Mouse (Mus musculus) megakaryocyte progenitor cell, adult 5-6 weeks (primary cell): ENCODE results near the gene Otp. TPM values are rescaled to one million over a fixed set of nuclear protein-coding genes. Genes with fewer than 3 reads are reported as not detected.
A peak's percentile ranks its signal among the peaks of the same experiment; 100 is the strongest.

Source experiments
- ATAC-seq: replicated peaks from 2 replicates; pipeline ENCODE4 v1.8.0; 2016; ENCODE audit warnings: mild to moderate bottlenecking, moderate TSS enrichment, inconsistent platforms; ENCODE audit not compliant: poor library complexity
- total RNA-seq, 2 experiments: library from RNA; stranded (forward) in 1 of 2; stranded (reverse) in 1 of 2; fragments of 157-497, 149-512 nt in 1 of 2; fragments of 200-1000 nt in 1 of 2; gene quantifications; 2 replicates each; pipeline versions ENCODE4 v1.2.3 to v1.2.4; 2015 to 2017

Gene Otp
- not detected in 2 replicates for total RNA-seq (2015)
- not detected in 2 replicates for total RNA-seq (2017)

DNA sequence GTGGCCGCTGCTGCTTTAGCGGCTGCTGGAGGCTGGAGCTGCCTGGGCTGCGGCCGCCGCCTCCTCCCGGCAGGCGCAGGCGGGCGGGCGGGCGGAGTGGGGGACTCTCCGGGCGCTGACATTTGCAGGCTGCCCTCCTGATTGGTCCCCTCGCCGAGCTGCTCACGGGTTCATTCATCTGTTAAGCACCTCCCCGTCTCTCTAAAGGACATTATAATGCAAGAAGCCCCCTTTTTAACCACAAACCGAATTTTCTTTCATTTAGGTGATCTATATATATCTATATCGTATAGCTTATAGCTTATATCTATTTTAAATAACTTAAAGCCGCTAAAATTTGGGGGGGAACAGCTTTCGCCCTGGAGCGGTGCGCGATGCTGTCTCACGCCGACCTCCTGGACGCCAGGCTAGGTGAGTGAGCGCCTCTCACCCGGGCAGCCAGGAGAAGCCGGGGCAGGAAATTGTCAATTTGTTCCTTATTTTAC, at the start of gene Otp:
Otp (plus strand) TSS at position 207 of the 485 bp plus-strand sequence.
- ATAC-seq, result no peak

DNA sequence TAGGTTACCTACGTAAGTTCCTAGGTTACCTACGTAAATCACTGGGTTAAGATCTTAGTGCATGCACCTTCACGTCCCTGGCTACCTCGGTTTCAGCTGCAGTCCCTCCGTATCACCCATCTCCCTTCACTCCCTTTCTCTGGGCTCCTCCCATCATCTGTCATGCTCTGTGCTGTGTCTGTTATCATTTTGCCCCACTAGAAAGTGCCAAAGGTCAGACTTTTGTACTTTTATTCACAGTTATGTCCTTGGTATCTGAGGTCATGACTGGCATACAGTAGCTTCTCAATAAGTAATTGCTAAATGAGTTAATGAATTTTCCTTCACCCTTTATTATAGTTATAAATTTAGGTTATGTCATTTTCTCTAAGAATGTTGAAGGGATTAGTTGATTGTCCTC, 49.0 kb upstream of the Otp start:
- ATAC-seq, result no peak

DNA sequence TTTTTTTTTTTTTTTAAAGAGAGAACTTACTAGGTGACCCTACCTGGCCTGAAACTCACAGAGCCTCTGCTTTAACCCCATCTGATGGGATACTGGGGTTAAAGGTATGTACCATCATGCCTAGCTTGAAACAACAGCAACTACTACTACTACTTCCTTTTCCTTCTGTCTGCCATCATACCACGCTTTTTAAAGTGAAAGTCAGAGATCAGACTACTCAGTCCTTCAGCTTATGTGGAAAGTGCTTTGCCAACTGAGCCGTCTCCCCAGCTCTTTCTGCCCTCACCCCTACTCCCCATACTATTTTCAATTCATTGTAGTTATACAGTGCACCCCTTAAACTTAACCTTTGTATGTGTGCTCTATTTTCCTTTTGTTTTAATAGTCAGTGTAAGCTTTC, 48.4 kb upstream of the Otp start:
- ATAC-seq, result no peak

DNA sequence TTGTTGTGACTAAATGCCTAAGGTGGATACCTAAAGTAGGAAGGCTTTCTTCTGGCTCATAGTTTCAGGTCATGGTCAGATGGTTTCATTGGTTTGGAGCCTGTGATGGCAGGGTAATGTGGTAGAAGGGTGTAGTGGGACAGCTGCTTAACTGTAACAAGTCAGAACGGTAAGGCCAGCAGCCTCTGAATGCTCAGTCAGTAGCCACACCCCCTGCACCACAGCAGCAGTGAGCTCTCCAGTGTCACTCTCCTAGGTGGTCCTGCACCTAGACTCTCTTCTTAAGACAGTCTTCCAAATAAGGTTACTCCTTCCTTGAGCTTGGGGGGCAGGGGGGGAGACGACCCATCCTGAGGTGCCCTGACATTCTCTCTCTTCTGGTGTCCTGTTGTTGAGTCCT, 47.6 kb upstream of the Otp start:
- no peak for ATAC-seq

DNA sequence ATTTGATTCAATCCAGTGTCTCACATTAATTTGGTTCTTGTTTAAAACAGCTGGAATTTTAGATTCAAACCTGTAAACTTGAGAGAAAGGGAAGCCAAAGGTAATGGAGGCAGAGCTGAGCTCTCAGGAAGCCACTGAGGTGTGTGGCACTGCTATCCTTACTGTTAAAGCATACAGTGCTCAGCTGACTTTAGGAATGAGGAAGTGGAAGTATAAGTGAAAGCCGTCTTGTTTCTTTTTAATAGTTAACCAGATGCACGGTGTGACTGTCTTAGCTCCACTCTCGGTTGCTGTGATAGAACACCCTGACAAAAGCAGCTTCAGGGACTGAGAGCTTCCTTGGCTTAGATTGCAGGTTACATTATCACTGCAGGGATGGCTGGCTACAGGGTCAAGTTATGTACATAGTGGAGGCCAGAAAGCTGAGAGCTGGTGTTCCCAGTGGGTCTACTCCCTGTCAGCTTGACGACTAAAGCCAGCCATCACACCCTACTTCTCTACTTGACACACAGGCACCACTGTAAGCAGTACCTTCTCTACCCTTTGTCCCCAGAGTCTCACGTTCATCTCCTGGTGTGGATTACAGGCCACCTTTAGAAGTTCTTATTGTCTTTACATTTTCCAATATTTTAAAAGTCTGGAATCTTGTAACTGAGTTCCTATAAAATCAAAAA, 37.2 kb upstream of the Otp start:
- peak; percentile 55 for ATAC-seq

DNA sequence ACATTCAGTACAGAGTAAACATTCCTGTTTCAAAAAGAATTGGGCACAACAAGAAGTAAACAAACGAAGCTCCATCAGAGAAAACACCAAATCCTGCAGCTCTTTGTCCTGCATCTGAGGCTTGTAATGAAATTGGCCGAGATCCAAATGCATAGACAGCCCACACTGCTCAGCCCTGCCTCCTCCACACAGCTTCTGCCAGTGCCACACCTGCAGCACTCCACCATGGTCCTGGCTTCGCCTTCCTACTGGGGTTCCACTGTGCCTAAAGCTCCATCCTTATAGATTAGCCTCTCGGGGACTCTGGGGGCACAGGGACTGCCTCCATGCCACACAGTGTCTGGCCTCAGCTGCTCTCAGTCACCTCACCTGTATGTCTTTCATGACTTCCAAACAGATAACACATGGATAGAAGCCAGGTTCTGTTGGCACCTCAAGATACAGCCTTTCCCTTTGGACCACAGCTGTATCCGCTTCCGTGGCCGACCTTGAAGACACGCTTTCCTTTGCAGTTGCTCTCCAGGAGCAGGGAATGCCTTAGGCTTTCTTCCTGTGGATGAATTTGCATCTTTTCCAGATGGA, 36.6 kb upstream of the Otp start:
- ATAC-seq, result no peak

DNA sequence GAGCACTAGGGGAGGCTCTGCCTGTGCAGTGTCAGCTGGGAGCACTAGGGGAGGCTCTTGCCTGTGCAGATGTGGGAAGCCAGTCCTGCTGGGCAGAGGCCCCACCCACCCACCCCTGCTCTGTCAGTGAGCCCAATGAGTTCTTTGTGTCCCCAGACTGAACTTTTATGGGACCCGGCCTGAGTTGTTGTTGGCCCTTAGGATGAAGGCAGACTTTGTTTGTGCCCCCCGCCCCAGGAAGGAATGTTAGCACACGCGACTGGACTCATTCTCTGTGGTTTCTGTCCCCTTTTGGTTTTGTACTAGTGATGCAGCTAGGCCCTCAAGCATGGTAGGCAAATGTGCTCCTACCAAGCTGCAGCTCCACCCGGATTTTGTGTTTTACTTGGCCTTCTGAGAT, 32.2 kb upstream of the Otp start:
- ATAC-seq, result no peak

DNA sequence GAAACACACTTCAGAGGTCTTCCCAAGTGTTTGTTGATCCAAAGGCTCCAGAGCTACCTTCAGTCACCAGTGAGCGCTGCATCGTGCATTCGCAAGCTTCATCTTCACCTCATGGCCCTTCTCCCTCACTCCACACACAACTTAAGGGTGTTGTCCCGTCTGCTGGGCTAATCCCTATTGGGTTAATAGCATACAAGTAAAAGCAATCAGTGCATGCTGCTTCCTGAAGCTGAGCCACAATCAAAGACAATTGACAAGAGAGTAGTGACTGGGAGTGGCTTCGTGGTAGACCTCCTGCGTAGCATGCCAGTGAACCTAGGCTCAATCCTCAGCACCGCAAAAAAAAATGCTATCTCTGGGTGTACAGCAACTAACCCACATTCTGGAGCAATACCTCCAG, 27.5 kb upstream of the Otp start:
- ATAC-seq, result no peak

DNA sequence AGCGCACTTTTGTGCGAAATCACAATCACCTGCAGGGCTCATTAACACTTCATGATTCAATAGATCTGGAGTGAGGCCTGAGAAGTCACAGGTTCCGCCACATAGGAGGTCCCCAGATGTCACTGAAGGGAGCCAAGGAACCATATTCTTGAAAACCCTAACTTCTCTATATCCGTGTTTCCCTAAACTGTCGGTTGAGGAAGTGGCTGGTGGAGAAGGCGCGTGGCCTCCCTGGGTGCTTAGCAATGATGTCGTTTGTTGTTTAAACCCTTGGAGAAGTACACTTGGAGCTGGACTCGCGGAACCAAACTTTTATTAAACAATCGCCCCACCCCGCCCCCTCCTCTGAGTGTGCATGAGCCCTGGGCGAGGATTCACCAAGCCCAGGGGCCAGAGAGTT, 26.1 kb upstream of the Otp start:
- ATAC-seq, result peak; percentile 54

DNA sequence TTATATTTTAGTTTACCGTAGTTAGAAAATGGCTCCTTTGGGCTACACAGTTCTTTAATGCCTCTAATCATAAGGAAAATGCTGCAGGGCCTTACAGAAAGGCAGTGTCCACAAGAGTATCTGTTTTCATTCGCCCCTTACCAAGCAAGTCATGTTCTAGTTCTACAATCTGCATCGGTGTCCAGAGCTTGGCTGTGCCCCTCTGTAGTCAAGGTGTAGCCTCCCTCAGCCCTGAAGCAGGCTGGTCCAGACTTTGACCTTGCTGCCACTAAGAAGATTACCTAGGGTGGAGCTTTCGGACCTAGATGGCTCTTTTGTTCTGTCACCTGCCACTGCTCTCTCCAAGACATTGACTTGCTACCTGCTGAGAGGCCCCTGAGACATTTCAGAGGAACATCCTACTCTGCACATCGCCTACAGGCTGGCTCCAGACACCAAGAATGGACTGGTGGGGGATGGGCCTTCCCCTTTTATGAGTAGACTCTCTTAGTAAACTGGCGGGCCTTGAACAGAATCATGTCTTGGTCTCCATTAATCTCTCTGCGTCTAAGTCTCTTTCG, 17.3 kb upstream of the Otp start:
- no peak for ATAC-seq

DNA sequence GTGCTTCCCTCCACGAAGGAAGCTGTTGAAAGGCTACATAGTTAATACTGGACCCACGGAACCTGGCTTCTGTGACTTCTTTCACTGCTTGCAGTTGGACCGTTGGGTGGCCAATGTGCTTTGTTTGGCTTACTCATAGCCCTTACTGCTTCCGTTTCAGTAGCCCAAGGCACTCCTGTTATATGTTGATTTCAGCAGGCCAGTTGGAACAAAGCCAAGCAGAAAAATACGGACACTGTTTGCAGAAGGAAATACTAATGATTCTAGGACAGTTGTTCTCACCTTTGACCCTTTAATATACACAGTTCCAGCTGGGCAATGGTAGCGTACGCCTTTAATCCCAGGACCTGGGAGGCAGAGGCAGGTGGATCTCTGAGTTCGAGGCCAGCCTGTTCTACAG, 16.1 kb upstream of the Otp start:
- no peak for ATAC-seq

DNA sequence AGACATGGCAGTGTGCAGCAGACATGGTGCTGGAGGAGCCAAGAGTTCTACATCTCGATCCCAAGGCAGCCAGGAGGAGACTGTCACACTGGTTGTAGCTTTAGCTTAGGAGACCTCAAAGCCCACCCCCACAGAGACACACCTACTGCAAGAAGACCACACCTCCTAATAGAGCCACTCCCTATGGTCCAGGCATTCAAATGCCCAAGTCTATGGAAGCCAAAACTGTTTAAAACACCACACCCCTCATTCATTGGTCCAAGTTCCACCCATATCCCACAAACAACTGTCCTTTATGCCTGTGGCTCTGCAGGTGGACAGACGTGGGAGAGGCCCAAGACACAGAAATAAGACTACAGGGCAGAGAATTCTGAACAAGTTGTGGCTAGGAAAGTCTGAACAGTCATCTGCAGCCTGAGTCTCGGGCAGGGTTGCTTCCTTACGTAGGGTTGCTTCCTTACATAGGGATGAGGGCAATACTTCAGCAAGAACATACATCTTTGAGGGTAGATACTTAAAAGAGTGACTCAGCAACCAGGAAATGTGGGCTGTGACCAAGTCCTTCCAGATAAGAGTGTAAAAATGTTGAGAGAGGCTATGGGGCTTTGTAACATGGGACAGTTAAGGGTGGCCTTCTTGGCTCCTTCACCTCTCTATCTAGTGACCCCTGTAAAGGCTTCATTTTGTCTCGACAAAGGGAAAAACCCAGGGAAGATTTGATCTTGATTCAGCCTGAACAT, 12.7 kb upstream of the Otp start:
- ATAC-seq, result no peak

DNA sequence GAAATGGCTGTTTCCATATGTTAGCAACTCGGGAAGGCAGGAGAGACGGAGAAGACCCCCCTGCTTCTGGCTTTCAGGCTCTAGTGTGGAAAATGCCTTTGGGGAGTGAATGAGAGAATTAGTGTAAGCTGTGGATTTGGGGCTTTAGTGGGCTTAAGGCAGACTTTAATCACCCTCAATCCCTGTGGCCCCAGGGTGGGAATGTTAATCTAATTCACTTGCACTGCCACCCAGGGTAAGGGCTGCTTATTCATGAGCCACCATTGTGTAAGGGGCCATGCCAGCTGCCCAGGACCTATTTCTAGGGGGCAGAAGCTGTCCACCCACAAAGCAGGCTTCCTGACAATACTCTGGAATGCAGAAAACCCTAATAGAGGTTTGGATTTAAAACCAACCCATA, 8.5 kb upstream of the Otp start:
- ATAC-seq, result no peak

DNA sequence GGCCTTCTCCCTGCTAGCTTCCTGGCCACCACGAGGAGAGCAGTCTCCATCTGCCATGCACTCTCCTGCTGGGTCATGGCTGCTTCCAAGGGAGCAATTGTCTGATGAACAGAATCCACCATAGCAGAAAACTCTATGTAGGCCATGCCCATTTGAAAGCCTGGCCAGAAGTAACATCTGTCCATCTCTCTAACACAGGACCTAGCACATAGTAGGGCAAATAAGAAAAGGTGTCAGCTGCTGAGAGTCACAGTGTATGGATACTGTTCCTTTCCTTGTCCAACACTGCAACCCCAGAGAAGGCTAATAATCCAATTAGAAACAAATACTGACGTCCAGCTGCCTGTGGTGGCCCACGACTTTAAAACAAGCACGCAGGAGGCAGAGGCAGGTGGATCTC, 7.6 kb upstream of the Otp start:
- no peak for ATAC-seq

DNA sequence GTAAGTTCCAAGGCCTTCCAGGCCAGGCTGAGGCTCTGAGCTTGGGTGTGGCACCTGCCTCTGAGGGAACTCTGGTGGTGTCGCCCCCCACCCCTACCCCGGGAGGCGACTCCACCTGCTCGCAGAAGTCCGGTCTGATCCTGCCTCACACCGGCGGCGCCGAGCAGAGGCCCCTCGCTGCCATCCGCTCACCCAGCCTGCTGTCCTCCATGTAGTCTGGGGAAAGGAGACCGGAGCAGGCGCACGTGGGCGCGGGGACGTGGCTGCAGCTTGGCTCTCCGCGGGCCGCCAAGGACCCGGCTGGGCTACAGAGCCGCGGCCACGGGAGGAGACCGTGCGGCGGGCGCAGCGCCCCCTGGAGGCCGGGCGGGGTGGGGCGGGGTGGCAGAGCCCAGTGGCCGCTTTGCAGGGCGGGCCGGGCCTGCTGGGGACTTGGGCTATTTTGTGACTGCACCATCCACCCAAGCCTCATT, 6.9 kb upstream of the Otp start:
- peak; percentile 88 for ATAC-seq

DNA sequence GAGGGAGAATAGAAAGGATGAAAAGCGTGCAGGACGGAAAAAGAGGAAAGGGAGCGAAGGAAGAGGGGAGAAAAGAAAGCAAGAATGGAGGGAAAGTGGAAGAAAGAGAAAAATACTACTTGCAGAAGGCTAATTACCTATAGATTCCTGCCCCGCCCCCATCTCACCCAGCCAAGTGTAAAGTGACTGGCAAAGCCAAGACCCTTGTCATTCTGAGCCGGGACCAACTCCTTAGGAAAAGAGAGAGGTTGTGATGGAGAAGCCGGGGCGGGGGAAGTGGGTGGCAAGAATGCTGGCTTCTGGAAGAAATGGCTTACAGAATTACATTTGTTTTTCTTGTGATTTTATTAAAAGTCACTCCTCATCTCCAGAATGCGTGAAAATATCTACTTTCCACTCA, 5.9 kb upstream of the Otp start:
- ATAC-seq, result no peak

DNA sequence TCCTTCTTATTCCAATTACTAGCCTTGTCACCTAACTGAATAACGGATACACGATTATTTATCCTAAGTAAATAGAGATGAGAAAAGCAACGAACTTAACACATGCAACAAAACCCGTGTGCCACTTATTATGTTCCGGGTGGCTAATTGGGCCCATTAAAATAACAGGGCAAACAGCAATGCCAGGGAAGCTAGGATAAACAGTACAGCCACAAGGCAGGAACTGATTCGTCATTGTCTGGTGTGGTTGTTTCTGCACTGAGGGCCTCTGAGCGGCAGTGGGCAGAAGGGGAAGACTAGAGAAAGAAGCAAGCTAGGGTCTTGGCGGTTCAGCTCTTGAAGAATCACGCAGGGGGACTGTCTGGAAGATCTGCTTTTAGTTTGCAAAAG, 5.3 kb upstream of the Otp start:
- no peak for ATAC-seq

DNA sequence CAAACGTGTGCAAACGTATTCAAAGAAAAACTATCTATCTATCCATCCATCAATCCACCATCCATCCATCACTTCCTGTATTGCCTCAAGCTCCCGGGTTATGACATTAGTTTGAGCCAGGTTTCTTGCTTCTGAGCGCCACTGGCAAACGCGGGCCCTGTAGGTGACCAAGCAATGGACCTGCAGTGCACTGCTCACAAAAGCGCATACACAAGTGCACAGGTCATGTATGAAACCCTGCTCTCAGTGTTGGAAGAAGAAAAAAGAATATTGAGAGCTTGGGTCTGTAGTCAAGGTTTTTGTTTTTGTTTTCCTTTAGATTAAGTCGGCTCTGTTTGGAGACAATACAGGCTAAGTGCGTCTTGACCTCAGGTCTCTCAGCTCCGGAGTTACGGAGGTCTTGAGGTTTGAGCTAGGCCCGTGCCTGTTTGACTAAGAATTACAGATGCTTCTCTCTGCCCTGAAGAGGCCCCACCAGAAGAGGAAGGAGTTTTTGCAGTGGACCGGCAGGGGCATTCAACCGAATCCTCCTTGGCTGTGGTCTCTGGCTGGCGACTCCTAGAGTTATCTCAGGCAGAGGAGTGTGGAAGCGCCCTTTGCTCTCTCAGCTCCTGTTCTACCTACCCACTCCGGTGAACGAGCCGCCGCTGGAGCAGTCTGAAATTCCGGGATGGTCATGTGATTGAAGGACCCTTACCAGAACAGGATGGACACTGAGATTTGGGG, 4.8 kb upstream of the Otp start:
- no peak for ATAC-seq

DNA sequence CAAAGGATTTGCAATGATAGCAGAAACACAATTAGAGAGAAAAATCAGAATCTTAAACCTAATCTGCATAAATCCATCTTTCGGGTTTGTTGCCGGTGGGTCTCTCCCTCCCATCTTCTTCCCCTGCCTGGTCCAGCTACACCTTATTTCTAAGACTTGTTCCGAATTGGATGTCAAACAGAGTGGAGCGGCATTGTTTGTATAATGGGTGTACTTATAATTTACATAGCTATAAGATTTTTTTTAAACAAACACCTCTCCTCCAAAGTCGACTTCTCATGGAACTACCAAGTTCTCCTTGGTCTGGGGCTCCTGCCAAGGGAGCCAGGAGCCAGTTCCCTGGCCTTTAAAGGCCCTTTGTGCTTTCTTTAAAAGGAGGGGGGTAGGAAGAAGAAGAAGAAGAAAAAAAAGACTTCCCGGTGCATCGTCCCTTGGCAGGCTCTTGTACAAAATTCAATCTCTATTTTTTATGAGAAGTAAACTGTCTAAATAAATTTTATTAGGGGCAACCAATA, 3.5 kb upstream of the Otp start:
- no peak for ATAC-seq

DNA sequence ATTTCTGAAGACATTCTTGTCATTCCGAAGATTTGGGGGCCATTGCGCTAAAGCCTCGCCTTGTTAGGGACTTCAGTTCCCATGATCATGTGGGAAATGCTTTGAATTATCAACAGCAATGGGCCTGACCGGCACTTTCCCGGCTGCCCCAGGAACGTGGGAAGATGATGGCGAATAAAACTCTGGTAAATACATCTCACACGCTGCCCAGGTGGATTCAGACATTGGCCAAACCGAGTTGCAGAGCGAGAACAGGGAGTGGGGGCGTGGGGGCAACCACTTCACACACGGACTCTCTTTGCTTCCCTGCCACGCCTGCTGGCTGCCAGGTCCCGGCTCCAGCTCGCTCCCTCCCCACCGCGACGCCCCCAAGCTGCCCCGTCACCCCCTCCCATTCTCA, 3.0 kb upstream of the Otp start:
- no peak for ATAC-seq
